Mouse (Mus musculus) gastrocnemius, postnatal 14 days (tissue): ENCODE measurements around the gene Mcemp1. TPM values are rescaled to one million over a fixed set of nuclear protein-coding genes. Genes with fewer than 3 reads are reported as not detected.

Experiments used
- DNase-seq: peaks from one replicate; pipeline ENCODE4 v3.0.0; 2021; ENCODE audit warnings: mixed read lengths
- intact Hi-C: fragments of 180-260 bp; cut with DNase I; formaldehyde crosslinking; loops from one replicate; pipeline ENCODE4 v1.15.1; 2025; ENCODE audit warnings: low total_unique reads
- total RNA-seq, 2 experiments: library from RNA; stranded (reverse); gene quantifications; 2 replicates each; pipeline ENCODE4 v1.2.3; 2021

The Mcemp1 gene
- total RNA-seq, 2 experiments from 2014 or later, result not detected

DNA sequence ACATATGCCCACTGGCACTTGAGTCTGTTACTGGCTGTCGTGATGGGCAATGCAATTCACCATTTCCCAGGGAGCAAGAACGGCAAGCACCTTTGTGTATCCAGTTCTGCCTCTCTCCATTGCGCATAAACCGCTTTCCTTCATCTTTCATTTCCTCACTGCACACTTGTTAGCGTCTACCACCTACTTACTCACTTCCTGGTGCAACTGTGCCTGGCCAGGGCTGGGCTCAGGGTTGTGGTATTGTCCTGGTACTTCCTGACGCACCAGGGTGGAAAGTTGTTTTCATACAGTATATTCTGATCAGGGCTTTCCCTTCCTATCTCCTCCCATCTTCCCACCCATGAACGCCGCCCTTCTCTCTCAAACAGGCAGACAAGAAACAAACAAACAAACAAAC is 4.7 kb upstream of the Mcemp1 start:
- intact Hi-C loops, result no loop called here
- no peak for DNase-seq

DNA sequence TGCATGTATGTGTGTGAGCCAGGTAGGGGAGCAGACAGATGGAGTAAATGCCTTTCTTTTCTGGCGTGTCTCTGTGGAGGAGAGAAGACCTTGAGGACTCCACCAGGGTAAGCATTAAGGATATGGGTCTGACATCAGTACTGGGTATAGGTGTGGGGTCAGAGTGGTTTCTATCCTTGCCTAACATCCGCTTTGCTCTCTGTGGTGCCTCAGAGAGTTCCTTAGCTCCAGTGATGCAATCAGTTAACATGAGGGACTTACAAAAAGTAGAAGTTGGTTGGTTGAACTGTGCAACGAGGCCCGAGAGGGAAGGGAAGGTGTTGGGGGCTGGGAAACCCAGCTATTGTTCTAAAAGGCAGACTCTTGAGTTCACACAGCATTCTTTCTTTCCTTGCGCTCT is 1.1 kb upstream of the Mcemp1 start:
- intact Hi-C loops, result no loop called here
- no peak for DNase-seq

GRCm38 (mm10) chr8:3670388-3670787 is 4.8 kb downstream of the Mcemp1 start:
- DNase-seq, result no peak
- intact Hi-C loops, result loop anchor here (10.0 kb wide), 2 partner anchors 46 to 316 kb away; partner anchors contain the start of genes A430078G23Rik, Pcp2, Pet100 and Xab2

DNA sequence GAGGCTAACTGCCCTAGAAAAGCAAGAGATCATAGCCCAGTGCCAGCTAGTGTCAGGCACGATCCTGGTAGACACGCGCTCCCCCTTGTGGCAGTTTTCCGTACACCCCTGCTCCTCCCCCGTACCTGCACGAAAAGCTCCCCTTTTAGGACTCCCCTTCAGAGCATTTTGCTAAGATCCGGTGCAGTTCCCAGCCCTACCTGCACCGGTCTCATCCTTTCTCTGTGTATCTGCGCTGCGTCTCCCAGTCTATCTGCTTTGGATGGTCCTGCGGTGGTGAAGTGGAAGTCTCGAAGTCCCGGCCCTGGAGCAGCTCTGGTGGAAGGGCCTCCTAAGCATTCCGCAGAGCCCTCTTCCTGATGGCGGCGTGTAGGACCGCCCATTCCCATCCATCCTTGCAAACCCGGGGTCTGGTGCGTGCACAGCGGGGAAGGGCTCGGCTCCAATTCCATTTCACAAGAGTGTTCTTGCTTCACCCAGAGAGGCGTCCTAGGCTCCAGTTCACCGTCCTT is 6.5 kb downstream of the Mcemp1 start, which contains the start of gene Fcor:
Fcor (minus strand) TSS at position 383 of the 512 bp plus-strand sequence.
- intact Hi-C loops, result loop anchor here (2.0 to 10.0 kb wide), 3 partner anchors 47 to 317 kb away; partner anchors contain the start of genes A430078G23Rik, Pcp2, Pet100 and Xab2
- DNase-seq, result peak; percentile 76

DNA sequence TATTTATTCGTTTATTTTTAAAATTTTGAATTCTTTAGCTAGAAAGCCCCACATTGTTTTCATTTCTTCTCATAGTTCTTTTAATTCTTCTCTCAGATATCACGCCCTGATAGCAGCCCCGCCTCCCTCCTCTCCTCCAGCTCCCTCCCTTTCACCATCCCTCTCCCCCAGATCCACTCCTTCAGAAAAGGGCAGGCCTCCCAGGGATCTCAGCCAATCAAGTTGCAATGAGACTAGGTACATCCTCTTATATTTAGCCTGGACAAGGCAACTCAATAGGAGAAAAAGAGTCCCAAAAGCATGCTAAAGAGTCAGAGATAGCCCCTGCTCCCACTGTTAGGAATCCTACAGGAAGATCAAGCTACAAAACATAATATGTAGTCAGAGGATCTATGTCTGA is 9.1 kb downstream of the Mcemp1 start:
- no peak for DNase-seq

DNA sequence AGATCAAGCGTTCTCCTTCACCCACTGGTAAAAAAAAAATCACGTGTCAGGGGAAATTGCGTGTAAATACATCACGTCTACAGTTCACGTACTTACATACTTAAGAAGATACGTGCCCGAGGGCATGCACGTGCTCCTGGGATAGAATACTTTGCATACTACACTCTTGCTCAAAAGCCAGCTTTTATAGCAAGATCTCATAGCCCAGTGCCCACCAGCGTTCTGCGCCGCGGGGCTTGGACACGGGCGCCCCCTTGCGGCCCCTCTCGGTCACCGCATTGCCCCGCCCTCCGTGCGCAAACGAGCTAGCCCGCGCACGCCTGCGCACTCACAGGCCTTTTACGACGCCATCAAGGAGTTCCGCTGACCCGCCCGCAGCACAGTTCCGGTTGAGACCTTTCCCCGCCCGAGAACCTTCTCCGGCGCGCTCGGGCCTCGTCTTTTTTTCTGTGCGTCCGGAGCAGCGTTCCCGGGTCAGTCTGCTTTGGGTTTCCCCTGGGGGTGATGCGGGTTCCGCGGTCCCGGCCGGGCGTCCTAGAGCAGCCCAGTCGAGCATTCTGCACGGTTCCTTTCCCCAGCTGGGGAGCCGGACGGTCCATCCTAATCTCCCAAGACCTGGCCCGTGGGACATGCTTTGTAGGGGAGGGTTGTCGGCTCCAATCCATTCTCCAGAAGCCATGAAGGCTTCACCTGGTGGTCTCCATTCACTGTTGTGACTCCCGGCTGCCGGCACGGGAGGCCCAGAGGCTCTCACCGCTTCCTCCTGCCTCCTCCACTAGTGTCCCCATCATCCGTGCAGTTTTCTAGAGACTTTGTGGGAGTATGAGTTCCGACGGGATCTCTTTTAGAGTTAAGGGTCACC is 10.8 kb downstream of the Mcemp1 start, which contains the start of gene Trappc5:
Trappc5 (plus strand) TSS at position 169 of the 862 bp plus-strand sequence.
- intact Hi-C loops, result loop anchor here (10.0 kb wide), 2 partner anchors 52 to 322 kb away; partner anchors contain the start of genes A430078G23Rik, Pcp2, Pet100 and Xab2
- peak; percentile 93 for DNase-seq

More for the DNA sequence above, 9.1 kb downstream of the Mcemp1 start:
- intact Hi-C loops, result loop anchor here (10.0 kb wide), 2 partner anchors 50 to 320 kb away; partner anchors contain the start of genes A430078G23Rik, Pcp2, Pet100 and Xab2

DNA sequence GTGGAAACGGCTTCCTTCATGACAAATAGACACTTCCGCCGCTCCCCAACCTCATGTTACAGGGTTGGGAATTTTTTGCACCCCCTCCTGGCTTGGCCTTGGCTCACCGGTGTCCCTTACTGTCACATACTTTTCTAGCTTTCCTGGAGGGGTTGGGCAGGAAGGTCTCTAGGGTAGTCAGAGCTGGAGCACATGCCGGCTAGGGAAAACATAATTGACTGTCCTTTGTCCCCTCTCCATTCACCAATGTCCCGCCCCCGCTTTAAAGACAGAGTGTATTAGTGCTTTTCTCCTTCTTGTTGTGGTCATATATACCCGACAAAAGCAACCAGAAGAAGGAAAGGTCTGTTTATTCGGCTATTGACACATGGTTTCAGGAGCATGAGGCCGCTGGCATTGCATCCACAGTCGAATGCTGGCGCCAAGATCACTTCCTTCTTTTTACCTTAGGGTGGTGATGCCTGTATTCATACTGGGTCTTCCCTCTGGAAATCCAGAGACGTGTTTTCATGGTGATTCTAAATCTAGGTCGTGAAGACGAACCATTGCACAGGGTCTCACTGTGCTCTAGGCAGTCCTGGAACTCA is 11.5 kb downstream of the Mcemp1 start:
- intact Hi-C loops, result loop anchor here (10.0 kb wide), 2 partner anchors 52 to 322 kb away; partner anchors contain the start of genes A430078G23Rik, Pcp2, Pet100 and Xab2
- no peak for DNase-seq

- DNase-seq, result no peak
- intact Hi-C loops, result loop anchor here (10.0 kb wide), 2 partner anchors 54 to 324 kb away; partner anchors contain the start of genes A430078G23Rik, Pcp2, Pet100 and Xab2
Observed at GRCm38 (mm10) chr8:3678831-3679230, 13.3 kb downstream of the Mcemp1 start.

DNA sequence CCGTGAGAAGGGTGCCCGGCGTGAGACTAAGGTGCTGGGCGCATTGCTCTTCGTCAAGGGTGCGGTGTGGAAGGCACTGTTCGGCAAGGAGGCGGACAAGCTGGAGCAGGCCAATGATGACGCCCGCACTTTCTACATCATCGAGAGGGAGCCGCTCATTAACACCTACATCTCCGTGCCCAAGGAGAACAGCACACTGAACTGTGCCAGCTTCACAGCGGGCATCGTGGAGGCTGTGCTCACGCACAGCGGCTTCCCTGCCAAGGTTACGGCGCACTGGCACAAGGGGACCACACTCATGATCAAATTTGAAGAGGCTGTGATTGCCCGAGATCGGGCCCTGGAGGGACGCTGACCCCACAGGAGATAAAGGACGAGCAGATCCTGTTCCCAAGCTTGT is 13.7 kb downstream of the Mcemp1 start:
- no peak for DNase-seq
- intact Hi-C loops, result loop anchor here (10.0 kb wide), 2 partner anchors 54 to 324 kb away; partner anchors contain the start of genes A430078G23Rik, Pcp2, Pet100 and Xab2

- no peak for DNase-seq
- intact Hi-C loops, result loop anchor here (10.0 kb wide), 2 partner anchors 55 to 325 kb away; partner anchors contain the start of genes A430078G23Rik, Pcp2, Pet100 and Xab2
Observed at GRCm38 (mm10) chr8:3679656-3680055, 14.1 kb downstream of the Mcemp1 start.

DNA sequence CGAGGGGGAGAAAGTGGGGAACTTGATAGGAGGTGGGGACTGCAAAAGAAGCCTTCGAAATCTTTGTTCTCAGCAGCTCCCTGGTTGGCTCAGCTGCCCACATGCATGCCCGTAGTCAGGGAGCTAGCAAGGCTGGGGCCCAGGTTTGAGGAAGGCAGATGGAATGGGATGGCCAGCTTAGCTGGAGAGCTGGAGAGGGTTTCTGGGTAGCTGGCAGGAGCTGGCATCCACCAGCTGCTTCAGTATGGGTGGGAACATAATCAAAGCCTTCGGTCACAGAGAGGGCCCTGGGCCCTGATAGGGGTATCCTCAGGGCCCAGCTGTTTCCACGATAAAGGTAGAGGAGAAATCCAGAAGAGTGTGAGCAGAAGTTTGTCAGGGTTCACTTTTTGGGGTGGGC is 16.9 kb downstream of the Mcemp1 start:
- no peak for DNase-seq
- intact Hi-C loops, result no loop called here

- DNase-seq, result peak; percentile 61
Observed at GRCm38 (mm10) chr8:3683408-3684176, 18.0 kb downstream of the Mcemp1 start.

GRCm38 (mm10) chr8:3684530-3684929 is 19.0 kb downstream of the Mcemp1 start:
- no peak for DNase-seq
- intact Hi-C loops, result no loop called here

More at GRCm38 (mm10) chr8:3683408-3684176, 18.0 kb downstream of the Mcemp1 start:
- intact Hi-C loops, result no loop called here

DNA sequence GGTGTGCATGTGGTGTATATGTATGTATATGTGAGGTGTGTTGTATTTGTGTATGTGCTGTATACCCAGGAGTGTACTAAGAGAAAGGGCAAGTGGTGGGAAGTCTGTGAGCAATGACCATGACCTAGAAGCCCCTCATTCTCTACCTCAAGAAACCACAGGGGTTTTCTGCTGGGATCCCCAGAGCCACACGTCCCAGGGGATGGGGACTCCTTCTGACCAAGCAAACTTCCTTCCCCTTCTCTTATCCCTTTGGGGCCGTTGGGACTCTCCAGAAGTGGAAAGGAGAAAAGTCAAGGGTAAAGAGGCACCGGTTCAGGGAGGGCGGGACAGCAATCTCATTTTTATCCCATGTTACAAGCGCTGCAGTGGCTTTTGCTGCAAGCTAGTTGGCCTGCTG is 19.9 kb downstream of the Mcemp1 start:
- no peak for DNase-seq
- intact Hi-C loops, result no loop called here

- DNase-seq, result no peak
- intact Hi-C loops, result no loop called here
Observed at GRCm38 (mm10) chr8:3687537-3687936, 22.0 kb downstream of the Mcemp1 start.

- intact Hi-C loops, result no loop called here
- no peak for DNase-seq
Observed at GRCm38 (mm10) chr8:3690774-3691173, 25.2 kb downstream of the Mcemp1 start.

DNA sequence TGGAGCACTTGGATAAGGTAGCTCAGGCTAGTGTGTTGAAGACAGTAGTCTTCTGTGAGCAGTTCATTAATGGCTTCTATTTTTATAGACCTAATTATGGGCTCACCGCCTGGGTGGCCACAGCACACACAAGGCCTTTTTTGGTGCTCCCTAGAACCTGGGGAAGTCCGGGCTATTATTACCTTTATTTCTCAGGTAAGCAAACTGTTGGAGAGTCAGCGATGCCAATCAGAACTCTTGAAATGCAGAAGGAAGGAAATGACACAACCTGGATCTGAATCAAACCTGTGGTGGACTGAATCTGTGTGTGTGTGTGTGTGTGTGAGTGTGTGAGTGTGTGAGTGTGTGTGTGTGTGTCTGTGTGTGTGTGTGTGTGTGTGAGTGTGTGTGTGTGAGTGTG is 28.6 kb downstream of the Mcemp1 start, which contains the start of gene Fcer2a:
Fcer2a (minus strand) TSS at position 55 of the 400 bp plus-strand sequence.
- no peak for DNase-seq
- intact Hi-C loops, result no loop called here

DNA sequence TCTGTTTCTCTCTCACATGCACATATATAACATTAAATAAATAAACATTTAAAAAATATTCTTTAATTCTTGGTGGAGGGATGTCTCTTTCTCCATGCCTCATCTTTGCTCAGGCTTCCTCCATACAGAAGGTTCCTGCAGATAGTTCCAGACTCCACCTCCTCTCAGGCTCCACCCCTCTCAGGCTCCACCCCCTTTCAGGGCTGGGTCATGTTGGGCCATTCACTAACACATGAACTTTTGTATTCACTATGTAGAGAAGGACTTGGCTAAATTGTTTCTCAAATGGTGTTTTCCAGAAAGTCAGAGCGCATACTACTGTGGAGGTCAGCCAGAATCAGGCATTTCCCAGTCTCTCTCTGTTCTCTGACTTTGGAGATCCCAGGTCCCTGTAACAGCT is 35.9 kb downstream of the Mcemp1 start:
- intact Hi-C loops, result no loop called here
- DNase-seq, result no peak

DNA sequence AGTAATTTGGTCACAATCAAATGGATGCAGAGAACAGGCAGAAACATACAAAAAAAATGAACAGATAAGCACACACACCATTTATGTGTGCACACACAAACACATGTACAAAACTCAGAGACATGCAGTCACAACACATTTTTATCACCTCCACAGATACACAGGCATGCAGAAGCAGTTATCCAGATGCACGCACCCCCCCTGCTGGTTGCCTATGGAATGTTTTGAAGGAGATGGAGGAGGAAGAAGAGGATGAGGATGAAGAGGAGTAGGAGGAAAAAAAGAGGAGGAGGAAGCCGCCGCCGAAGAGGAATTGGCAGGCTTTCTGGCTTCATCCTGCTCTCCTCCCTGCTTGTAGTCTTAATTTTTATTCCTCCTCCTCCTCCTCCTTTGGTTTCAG is 40.2 kb downstream of the Mcemp1 start:
- intact Hi-C loops, result no loop called here
- no peak for DNase-seq
